Mouse (Mus musculus): ENCODE results near the gene Ddx60. TPM values are rescaled to one million over a fixed set of nuclear protein-coding genes. Genes with fewer than 3 reads are reported as not detected.
"Not testable (repeated sequence)": the region's sequence is repeated elsewhere in the genome, so short reads cannot be mapped to it uniquely, and the experiment has no call there.

Gene Ddx60
- polyA plus RNA-seq, 1 experiment from 2014 or later = 0.57 TPM

GRCm38 (mm10) chr8:61920389-61920788 lies 7.5 kb upstream of the Ddx60 start:
- Histone ChIP-seq H3K9me3 (no peaks in the 10 kb centered on the region), H3K27ac (peak overlapping the region; percentile 77), H3K27me3 (ENCODE audit: insufficient read depth, poor library complexity, severe bottlenecking) (no peaks in the 10 kb centered on the region), H3K4me3 (no peak overlapping the region), H3K36me3 (no peaks in the 10 kb centered on the region), H3K4me1 (peaks cover 31% of the 10 kb centered on the region)
- WGBS = 75% methylated on average over 7 of the region's 7 CpGs
- no peak for DNase-seq (ENCODE audit: low spot score)

- H3K27ac ChIP-seq = peak overlapping the region; percentile 77
- no peaks in the 10 kb centered on the region for H3K9me3 ChIP-seq
- no peaks in the 10 kb centered on the region for H3K36me3 ChIP-seq
- H3K4me1 ChIP-seq = peaks cover 31% of the 10 kb centered on the region
- no peak overlapping the region for H3K4me3 ChIP-seq
- WGBS = 41% methylated on average over 10 of the region's 10 CpGs
- no peaks in the 10 kb centered on the region for H3K27me3 ChIP-seq (ENCODE audit: insufficient read depth, poor library complexity, severe bottlenecking)
- peak; percentile 78 for DNase-seq (ENCODE audit: low spot score)
Measured at GRCm38 (mm10) chr8:61921454-61922054, 6.3 kb upstream of the Ddx60 start.

GRCm38 (mm10) chr8:61924518-61924917 lies 3.4 kb upstream of the Ddx60 start:
- Histone ChIP-seq H3K27ac (peak overlapping the region; percentile 19; the same call in 1 of the 2 replicates), H3K4me1 (peaks cover 39% of the 10 kb centered on the region), H3K9me3 (no peaks in the 10 kb centered on the region), H3K36me3 (no peaks in the 10 kb centered on the region), H3K27me3 (ENCODE audit: insufficient read depth, poor library complexity, severe bottlenecking) (no peaks in the 10 kb centered on the region), H3K4me3 (no peak overlapping the region)
- DNase-seq (ENCODE audit: low spot score) = no peak
- 94% methylated on average over 1 of the region's 1 CpGs for WGBS

- Histone ChIP-seq H3K4me1 (peaks cover 35% of the 10 kb centered on the region), H3K9me3 (no peaks in the 10 kb centered on the region), H3K27me3 (ENCODE audit: insufficient read depth, poor library complexity, severe bottlenecking) (no peaks in the 10 kb centered on the region), H3K36me3 (no peaks in the 10 kb centered on the region), H3K27ac (peak overlapping the region; percentile 80; the same call in 1 of the 2 replicates), H3K4me3 (no peak overlapping the region)
- 2% methylated on average over 2 of the region's 2 CpGs for WGBS
- DNase-seq (ENCODE audit: low spot score) = no peak
Measured at GRCm38 (mm10) chr8:61933243-61933642, 5.4 kb downstream of the Ddx60 start.

- H3K4me3 ChIP-seq = no peak overlapping the region
- H3K4me1 ChIP-seq = peaks cover 27% of the 10 kb centered on the region
- DNase-seq (ENCODE audit: low spot score) = no peak
- no peaks in the 10 kb centered on the region for H3K36me3 ChIP-seq
- WGBS = 40% methylated on average over 2 of the region's 2 CpGs
- H3K27ac ChIP-seq = peak overlapping the region; percentile 49; the same call in 1 of the 2 replicates
- H3K27me3 ChIP-seq (ENCODE audit: insufficient read depth, poor library complexity, severe bottlenecking) = no peaks in the 10 kb centered on the region
- H3K9me3 ChIP-seq = no peaks in the 10 kb centered on the region
Measured at GRCm38 (mm10) chr8:61937576-61937975, 9.7 kb downstream of the Ddx60 start.

GRCm38 (mm10) chr8:61964591-61965375 lies 36.9 kb downstream of the Ddx60 start:
- not testable (repeated sequence) for H3K27me3 ChIP-seq (ENCODE audit: insufficient read depth, poor library complexity, severe bottlenecking); DNase-seq (ENCODE audit: low spot score); H3K27ac ChIP-seq; H3K9me3 ChIP-seq; H3K36me3 ChIP-seq; H3K4me3 ChIP-seq; H3K4me1 ChIP-seq
- WGBS = 62% methylated on average over 4 of the region's 4 CpGs

- no peaks in the 10 kb centered on the region for H3K36me3 ChIP-seq
- no peaks in the 10 kb centered on the region for H3K9me3 ChIP-seq
- 73% methylated on average over 3 of the region's 3 CpGs for WGBS
- H3K4me1 ChIP-seq = peaks cover 5% of the 10 kb centered on the region
- H3K27ac ChIP-seq = no peak overlapping the region
- no peak overlapping the region for H3K4me3 ChIP-seq
- DNase-seq (ENCODE audit: low spot score) = no peak
- no peaks in the 10 kb centered on the region for H3K27me3 ChIP-seq (ENCODE audit: insufficient read depth, poor library complexity, severe bottlenecking)
Measured at GRCm38 (mm10) chr8:61969581-61969980, 41.7 kb downstream of the Ddx60 start.

GRCm38 (mm10) chr8:61984941-61985340 lies 57.1 kb downstream of the Ddx60 start:
- no peak for DNase-seq (ENCODE audit: low spot score)
- Histone ChIP-seq H3K9me3 (no peaks in the 10 kb centered on the region), H3K27me3 (ENCODE audit: insufficient read depth, poor library complexity, severe bottlenecking) (no peaks in the 10 kb centered on the region), H3K36me3 (no peaks in the 10 kb centered on the region), H3K4me3 (no peak overlapping the region), H3K4me1 (peaks cover 6% of the 10 kb centered on the region; the same call in 1 of the 2 replicates), H3K27ac (no peak overlapping the region)
- 83% methylated on average over 4 of the region's 4 CpGs for WGBS

GRCm38 (mm10) chr8:61985703-61986475 lies 58.0 kb downstream of the Ddx60 start:
- Histone ChIP-seq H3K4me3 (no peak overlapping the region), H3K9me3 (no peaks in the 10 kb centered on the region), H3K27ac (peak overlapping the region; percentile 23; the same call in 1 of the 2 replicates), H3K27me3 (ENCODE audit: insufficient read depth, poor library complexity, severe bottlenecking) (no peaks in the 10 kb centered on the region), H3K4me1 (peaks cover 5% of the 10 kb centered on the region; the same call in 1 of the 2 replicates), H3K36me3 (no peaks in the 10 kb centered on the region)
- 38% methylated on average over 6 of the region's 6 CpGs for WGBS
- peak; percentile 76 for DNase-seq (ENCODE audit: low spot score)

- peaks cover 5% of the 10 kb centered on the region; the same call in 1 of the 2 replicates for H3K4me1 ChIP-seq
- H3K27ac ChIP-seq = no peak overlapping the region
- WGBS = 60% methylated on average over 6 of the region's 6 CpGs
- no peaks in the 10 kb centered on the region for H3K9me3 ChIP-seq
- DNase-seq (ENCODE audit: low spot score) = no peak
- no peak overlapping the region for H3K4me3 ChIP-seq
- no peaks in the 10 kb centered on the region for H3K27me3 ChIP-seq (ENCODE audit: insufficient read depth, poor library complexity, severe bottlenecking)
- H3K36me3 ChIP-seq = no peaks in the 10 kb centered on the region
Measured at GRCm38 (mm10) chr8:61989464-61989863, 61.6 kb downstream of the Ddx60 start.

- 82% methylated on average over 1 of the region's 1 CpGs for WGBS
- no peaks in the 10 kb centered on the region for H3K27me3 ChIP-seq (ENCODE audit: insufficient read depth, poor library complexity, severe bottlenecking)
- no peaks in the 10 kb centered on the region for H3K9me3 ChIP-seq
Measured at GRCm38 (mm10) chr8:61992796-61993195, 64.9 kb downstream of the Ddx60 start.

GRCm38 (mm10) chr8:61997125-61997524 lies 69.2 kb downstream of the Ddx60 start:
- no peaks in the 10 kb centered on the region for H3K36me3 ChIP-seq
- H3K9me3 ChIP-seq = no peaks in the 10 kb centered on the region
- H3K27me3 ChIP-seq (ENCODE audit: insufficient read depth, poor library complexity, severe bottlenecking) = no peaks in the 10 kb centered on the region
- no peaks in the 10 kb centered on the region for H3K4me1 ChIP-seq
- no peak for DNase-seq (ENCODE audit: low spot score)
- no peak overlapping the region for H3K27ac ChIP-seq
- WGBS = 70% methylated on average over 2 of the region's 2 CpGs
- no peak overlapping the region for H3K4me3 ChIP-seq

More at GRCm38 (mm10) chr8:61992796-61993195, 64.9 kb downstream of the Ddx60 start:
- no peaks in the 10 kb centered on the region for H3K4me1 ChIP-seq
- H3K4me3 ChIP-seq = no peak overlapping the region
- no peaks in the 10 kb centered on the region for H3K36me3 ChIP-seq
- H3K27ac ChIP-seq = no peak overlapping the region
- no peak for DNase-seq (ENCODE audit: low spot score)

GRCm38 (mm10) chr8:62014166-62014565 lies 86.3 kb downstream of the Ddx60 start:
- Histone ChIP-seq H3K4me3 (no peak overlapping the region), H3K36me3 (no peaks in the 10 kb centered on the region), H3K4me1 (no peaks in the 10 kb centered on the region), H3K27me3 (ENCODE audit: insufficient read depth, poor library complexity, severe bottlenecking) (no peaks in the 10 kb centered on the region), H3K27ac (no peak overlapping the region), H3K9me3 (peaks cover under 1% of the 10 kb centered on the region)
- no peak for DNase-seq (ENCODE audit: low spot score)
- WGBS = 85% methylated on average over 4 of the region's 4 CpGs
